Mouse (Mus musculus) embryonic facial prominence, embryonic 14.5 days (tissue): Measurements from ENCODE around the gene Zfp941. TPM values are rescaled to one million over a fixed set of nuclear protein-coding genes. Genes with fewer than 3 reads are reported as not detected.

Experiments
- ATAC-seq: fragments of 200-750 bp; cut with Nextera tagmentation; 2 replicates; pipeline ENCODE4 v1.8.0; 2017; ENCODE audit warnings: low read depth, moderate number of reproducible peaks, moderate TSS enrichment
- DNase-seq: peaks from one replicate; pipeline ENCODE4 v3.0.0-alpha.2; 2015; ENCODE audit warnings: low spot score
- H3K27ac ChIP-seq: fragments of 300-500 bp; sonication (generic); replicated peaks from 2 replicates; pipeline ENCODE4 v1.5.1; 2014; ENCODE audit warnings: low read depth, mild to moderate bottlenecking, low read length, moderate library complexity
- H3K27me3 ChIP-seq: fragments of 300-500 bp; sonication (generic); replicated peaks from 2 replicates; pipeline ENCODE4 v1.6.1; 2014; ENCODE audit warnings: low read length; ENCODE audit not compliant: control insufficient read depth, insufficient read depth
- H3K36me3 ChIP-seq: fragments of 300-500 bp; sonication (generic); 2 replicates; pipeline ENCODE4 v1.6.1; 2014; ENCODE audit warnings: low read length, mixed read lengths; ENCODE audit not compliant: control insufficient read depth, insufficient read depth
- H3K4me1 ChIP-seq: fragments of 300-500 bp; sonication (generic); 2 replicates; pipeline ENCODE4 v1.6.1; 2014; ENCODE audit warnings: antibody characterized with exemption, low read length; ENCODE audit not compliant: control insufficient read depth, insufficient read depth
- H3K4me2 ChIP-seq: fragments of 300-500 bp; sonication (generic); 2 replicates; pipeline ENCODE4 v1.6.1; 2014; ENCODE audit warnings: low read depth, mild to moderate bottlenecking, low read length, moderate library complexity, mixed read lengths
- H3K4me3 ChIP-seq: fragments of 300-500 bp; sonication (generic); 2 replicates; pipeline ENCODE4 v1.5.1; 2014; ENCODE audit warnings: low read depth, mild to moderate bottlenecking, low read length
- H3K9ac ChIP-seq: fragments of 300-500 bp; sonication (generic); 2 replicates; pipeline ENCODE4 v1.6.1; 2014; ENCODE audit warnings: low read depth, mild to moderate bottlenecking, low read length, moderate library complexity, mixed read lengths
- H3K9me3 ChIP-seq: fragments of 300-500 bp; sonication (generic); 2 replicates; pipeline ENCODE4 v1.6.1; 2016; ENCODE audit warnings: low read length; ENCODE audit not compliant: control insufficient read depth
- WGBS: fragments of 180-500 bp; shearing (Covaris S2); extraction: QIAGEN DNeasy Blood & Tissue Kit; methylation state at CpG from one replicate; pipeline ENCODE4 v1.1.7; 2014; 5-methylcytosine and 5-hydroxymethylcytosine counted together
- polyA plus RNA-seq: library from polyadenylated mRNA; unstranded; fragments of >200 nt; fragmentation: Nextera tagmentation; extraction: Ambion mirVana; gene quantifications from 2 replicates; pipeline ENCODE4 v1.2.1, GENCODE M21; 2014

The Zfp941 gene
- polyA plus RNA-seq, 1 experiment from 2014 or later: 1.4 TPM

DNA sequence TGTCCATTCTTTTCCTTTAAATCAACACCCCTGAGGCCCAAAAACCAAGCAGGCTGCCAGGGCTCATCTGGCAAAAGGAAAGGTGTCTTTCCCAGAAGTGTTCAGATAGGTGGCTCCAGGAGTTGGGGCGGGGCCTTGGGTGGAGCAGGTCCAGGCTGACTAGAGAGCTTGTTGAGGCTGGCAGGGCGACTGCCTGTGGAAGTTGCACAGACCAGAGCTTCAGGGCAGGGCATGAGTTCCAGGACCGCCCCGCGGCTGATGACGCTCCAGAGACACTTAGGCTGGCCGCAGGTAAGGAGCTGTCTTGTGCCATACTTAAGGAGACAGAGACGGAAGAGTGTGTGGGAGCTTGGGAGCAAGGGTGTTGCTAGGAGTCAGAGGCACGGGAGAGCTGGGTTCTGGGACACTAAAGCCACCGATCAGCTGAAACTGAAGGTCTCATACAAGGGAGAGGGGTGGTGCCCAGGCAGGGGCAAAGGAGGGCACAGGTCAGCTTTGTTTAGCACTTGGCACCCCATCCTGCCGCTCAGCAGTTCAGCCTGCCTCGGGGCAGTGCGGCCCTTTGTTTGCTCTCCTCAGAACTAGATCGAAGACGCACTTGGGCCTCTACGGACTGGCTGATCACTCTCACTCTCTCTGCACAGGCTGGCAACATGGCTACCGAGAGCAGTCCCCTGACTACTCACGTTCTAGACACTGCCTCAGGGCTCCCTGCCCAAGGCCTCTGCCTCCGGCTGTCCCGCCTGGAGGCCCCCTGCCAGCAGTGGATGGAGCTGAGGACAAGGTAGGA, 13.2 kb upstream of the Zfp941 start, which contains the start of gene Urah:
TSS of gene Urah (plus strand) at position 51 of the 790 bp plus-strand sequence.
- H3K9ac ChIP-seq: peak within 1 kb of the TSS; percentile 34; the same call in 1 of the 2 replicates
- no peak within 1 kb of the TSS for H3K4me2 ChIP-seq
- no peaks in the 10 kb centered on the region; the same call in 1 of the 2 replicates for H3K27me3 ChIP-seq
- WGBS: 23% methylated on average over 19 of the region's 20 CpGs
- no peak within 1 kb of the TSS for H3K4me3 ChIP-seq
- ATAC-seq (peak; percentile 34; the same call in 1 of the 2 replicates), DNase-seq (peak; percentile 41)
- no peaks in the 10 kb centered on the region for H3K36me3 ChIP-seq
- no peaks in the 10 kb centered on the region for H3K4me1 ChIP-seq
- H3K27ac ChIP-seq: no peak within 1 kb of the TSS
- no peaks in the 10 kb centered on the region for H3K9me3 ChIP-seq

DNA sequence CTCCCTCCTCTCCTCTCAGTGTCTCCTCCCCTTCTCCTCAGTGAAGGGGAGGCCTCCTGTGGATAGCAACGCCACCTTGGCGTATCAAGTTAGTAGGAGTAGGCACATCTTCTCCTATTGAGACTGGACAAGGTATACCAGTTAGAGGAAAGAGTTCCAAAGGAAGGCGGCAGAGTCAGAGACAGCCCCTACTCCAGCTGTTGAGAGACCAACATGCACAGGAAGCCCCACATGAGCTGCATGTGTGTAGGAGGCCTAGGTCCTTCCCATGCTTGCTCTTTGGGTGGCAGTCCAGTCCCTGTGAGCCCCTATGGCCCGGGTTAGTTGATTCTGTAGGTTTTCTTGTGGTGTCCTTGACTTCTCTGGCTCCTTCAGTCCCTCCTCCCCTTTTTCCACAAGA, 11.4 kb upstream of the Zfp941 start:
- no peaks in the 10 kb centered on the region for H3K27me3 ChIP-seq
- ATAC-seq (no peak), DNase-seq (no peak)
- no peaks in the 10 kb centered on the region for H3K4me1 ChIP-seq
- no peak overlapping the region for H3K9ac ChIP-seq
- 83% methylated on average over 4 of the region's 4 CpGs for WGBS
- no peak overlapping the region for H3K4me3 ChIP-seq
- H3K27ac ChIP-seq: no peak overlapping the region
- H3K4me2 ChIP-seq: no peak overlapping the region
- no peaks in the 10 kb centered on the region for H3K36me3 ChIP-seq
- H3K9me3 ChIP-seq: no peaks in the 10 kb centered on the region

DNA sequence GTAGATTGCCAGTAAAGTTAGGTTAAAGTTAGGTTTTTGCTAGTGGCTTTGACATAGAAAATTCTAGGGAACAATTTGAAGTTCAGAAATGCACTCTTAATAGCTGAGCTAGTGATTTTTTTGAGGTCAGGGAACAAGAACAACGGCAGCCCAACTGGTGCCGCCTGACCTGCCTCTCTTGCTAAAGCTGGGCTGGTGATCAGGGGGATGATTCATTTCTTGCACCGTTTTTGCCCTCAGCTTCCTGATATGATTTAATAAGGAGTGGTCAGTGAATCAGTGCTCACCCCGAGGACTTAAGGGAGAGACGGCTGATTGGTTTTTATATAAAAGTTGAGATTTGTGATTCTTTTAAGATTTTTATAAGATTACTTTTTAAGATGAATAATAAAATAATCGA, 9.5 kb upstream of the Zfp941 start:
- Histone ChIP-seq H3K9me3 (no peaks in the 10 kb centered on the region), H3K4me1 (no peaks in the 10 kb centered on the region), H3K9ac (no peak overlapping the region), H3K4me3 (no peak overlapping the region), H3K36me3 (no peaks in the 10 kb centered on the region), H3K4me2 (no peak overlapping the region), H3K27me3 (no peaks in the 10 kb centered on the region), H3K27ac (no peak overlapping the region)
- 73% methylated on average over 6 of the region's 6 CpGs for WGBS
- DNase-seq: no peak
- ATAC-seq: no peak

DNA sequence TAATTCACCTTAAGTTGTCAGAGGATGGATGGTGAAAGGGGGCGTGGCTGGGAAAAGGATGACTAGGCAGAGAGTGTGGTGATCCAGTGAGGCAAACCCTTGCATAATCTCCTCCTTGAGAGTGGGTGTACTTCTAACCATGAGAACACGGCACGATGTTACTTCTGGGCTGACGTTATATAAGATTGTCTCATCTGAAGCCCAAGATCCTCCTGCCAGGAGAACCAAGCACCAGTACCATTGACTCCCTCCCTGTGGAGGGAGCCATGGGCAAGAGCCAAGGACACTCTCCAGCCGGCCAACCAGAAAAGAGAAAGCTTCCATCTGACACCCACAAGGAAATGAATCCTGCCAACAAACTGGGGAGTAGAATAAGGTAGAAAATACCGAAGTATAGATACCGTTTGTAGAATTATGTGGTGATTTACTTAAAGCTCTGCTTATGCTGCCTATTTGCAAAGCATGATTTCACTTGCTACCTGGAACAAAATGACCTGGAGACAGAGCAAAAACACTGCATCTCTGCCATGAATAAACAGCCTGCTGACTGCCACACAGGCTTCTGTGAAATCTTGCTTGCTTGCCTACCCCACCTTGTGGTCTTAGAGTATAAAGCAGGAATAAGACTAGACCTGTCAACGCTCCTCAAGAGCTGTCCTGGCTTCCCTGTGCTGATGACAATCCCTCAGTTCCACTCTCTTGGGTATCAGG, 6.3 kb upstream of the Zfp941 start:
- DNase-seq (peak; percentile 59), ATAC-seq (no peak)
- Histone ChIP-seq H3K9ac (no peak overlapping the region), H3K4me3 (no peak overlapping the region), H3K4me2 (no peak overlapping the region), H3K4me1 (no peaks in the 10 kb centered on the region), H3K36me3 (no peaks in the 10 kb centered on the region), H3K27me3 (no peaks in the 10 kb centered on the region), H3K9me3 (no peaks in the 10 kb centered on the region), H3K27ac (no peak overlapping the region)
- 38% methylated on average over 8 of the region's 8 CpGs for WGBS

DNA sequence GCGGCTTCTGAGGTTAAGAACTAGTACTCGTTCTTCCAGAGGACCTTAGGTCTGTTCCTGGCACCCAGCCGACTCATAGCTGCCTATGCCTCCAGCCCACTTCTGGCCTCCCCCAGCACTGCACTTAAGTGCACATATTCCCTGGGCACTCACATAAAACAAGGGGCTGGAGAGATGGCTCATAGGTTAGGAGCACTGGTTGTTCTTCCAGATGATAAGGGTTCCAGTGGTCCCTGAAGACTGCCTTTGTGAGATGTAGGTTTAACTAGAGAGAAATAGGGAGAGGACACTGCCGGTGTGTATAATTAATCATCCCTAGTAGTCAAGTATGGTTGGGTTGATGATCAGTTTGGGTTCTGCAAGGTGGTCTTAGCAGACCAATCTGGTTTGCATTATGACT, 753 bp upstream of the Zfp941 start:
- H3K4me1 ChIP-seq: 0 out of 2 replicates have a peak, but pooled peaks cover 3% of the 10 kb centered on the region
- no peak overlapping the region for H3K4me2 ChIP-seq
- H3K36me3 ChIP-seq: 0 out of 2 replicates have a peak, but pooled peaks cover 2% of the 10 kb centered on the region
- no peak overlapping the region for H3K27ac ChIP-seq
- no peaks in the 10 kb centered on the region for H3K9me3 ChIP-seq
- DNase-seq: no peak
- H3K27me3 ChIP-seq: no peaks in the 10 kb centered on the region
- H3K9ac ChIP-seq: no peak overlapping the region
- 83% methylated on average over 4 of the region's 4 CpGs for WGBS
- no peak for ATAC-seq
- no peak overlapping the region for H3K4me3 ChIP-seq

DNA sequence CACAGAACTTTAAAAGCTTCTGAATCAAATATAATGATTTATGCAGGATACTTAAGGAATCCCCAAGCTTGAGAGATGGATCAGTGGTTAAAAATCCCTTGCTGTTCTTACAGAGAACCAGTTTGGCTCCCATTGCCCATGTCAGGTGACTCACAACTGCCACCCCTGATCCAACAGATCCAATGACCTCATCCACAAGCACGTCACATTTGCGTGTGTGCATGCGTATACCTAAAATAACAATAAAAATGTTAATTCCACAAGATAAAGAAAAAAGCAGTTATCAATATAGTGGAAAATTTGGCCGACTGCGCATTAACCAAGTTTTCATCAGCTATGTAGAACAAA, 699 bp downstream of the Zfp941 start:
- Histone ChIP-seq H3K9me3 (no peaks in the 10 kb centered on the region), H3K27ac (no peak overlapping the region), H3K4me3 (peak overlapping the region; percentile 51), H3K4me1 (0 out of 2 replicates have a peak, but pooled peaks cover 3% of the 10 kb centered on the region), H3K4me2 (peak overlapping the region; percentile 72), H3K9ac (peak overlapping the region; percentile 63), H3K27me3 (no peaks in the 10 kb centered on the region), H3K36me3 (0 out of 2 replicates have a peak, but pooled peaks cover 2% of the 10 kb centered on the region)
- no peak for DNase-seq
- no peak for ATAC-seq
- 40% methylated on average over 5 of the region's 5 CpGs for WGBS

DNA sequence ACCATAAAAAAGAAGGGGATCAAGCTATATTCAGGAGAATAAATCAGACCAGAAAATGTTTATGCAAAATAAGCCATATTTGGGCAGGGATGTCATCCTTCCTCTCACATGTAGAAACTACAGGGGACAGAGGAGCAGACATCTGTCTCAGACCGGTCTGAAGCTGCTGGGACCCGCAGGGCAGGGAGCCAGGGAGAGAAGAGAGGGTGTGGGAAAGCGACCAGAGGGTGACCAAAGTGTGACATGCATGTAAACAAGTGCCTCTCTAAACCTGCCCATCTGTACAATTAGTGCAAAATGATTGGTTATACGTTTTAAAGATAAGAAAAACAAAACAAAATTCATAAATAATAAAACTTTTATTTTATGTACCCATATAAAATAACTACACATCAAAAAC, 1.8 kb downstream of the Zfp941 start:
- Histone ChIP-seq H3K27ac (no peak overlapping the region), H3K4me1 (0 out of 2 replicates have a peak, but pooled peaks cover 3% of the 10 kb centered on the region), H3K36me3 (0 out of 2 replicates have a peak, but pooled peaks cover 2% of the 10 kb centered on the region), H3K9ac (no peak overlapping the region), H3K4me3 (no peak overlapping the region), H3K9me3 (no peaks in the 10 kb centered on the region), H3K4me2 (no peak overlapping the region), H3K27me3 (no peaks in the 10 kb centered on the region)
- ATAC-seq (no peak), DNase-seq (no peak)
- WGBS: 77% methylated on average over 4 of the region's 4 CpGs

DNA sequence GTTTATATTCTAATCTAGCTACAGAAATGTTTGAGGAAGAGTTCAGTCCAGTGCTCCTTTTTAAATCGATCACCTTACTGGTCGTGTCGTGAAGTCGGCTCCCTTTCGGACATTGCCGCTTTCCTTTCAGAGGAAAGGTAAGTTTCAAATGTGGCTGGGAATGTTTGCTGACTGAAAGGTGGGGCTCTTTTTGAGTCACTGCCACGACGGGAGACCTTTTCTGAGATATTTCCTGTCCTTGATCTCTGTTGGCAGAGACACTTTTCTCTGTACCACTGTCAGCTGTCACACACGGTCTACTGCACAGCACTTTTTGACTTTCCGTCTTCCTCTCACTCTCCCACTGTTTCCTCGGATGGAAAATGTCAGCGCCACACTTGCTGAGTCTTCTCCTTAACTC, 9.1 kb downstream of the Zfp941 start:
- no peak overlapping the region for H3K27ac ChIP-seq
- no peaks in the 10 kb centered on the region for H3K4me1 ChIP-seq
- H3K9me3 ChIP-seq: no peaks in the 10 kb centered on the region
- no peak for DNase-seq
- no peaks in the 10 kb centered on the region for H3K27me3 ChIP-seq
- no peak overlapping the region for H3K4me2 ChIP-seq
- no peak for ATAC-seq
- 88% methylated on average over 12 of the region's 12 CpGs for WGBS
- no peak overlapping the region for H3K4me3 ChIP-seq
- peaks cover 15% of the 10 kb centered on the region; the same call in 1 of the 2 replicates for H3K36me3 ChIP-seq
- H3K9ac ChIP-seq: no peak overlapping the region
